Mouse (Mus musculus) CH12.LX (cell line): Measurements from ENCODE around the gene Cpsf6.

Source experiments
- CTCF ChIP-seq, 2 experiments: IDR thresholded peaks in 1 of 2; conservative IDR thresholded peaks in 1 of 2; 2 replicates each; pipeline ENCODE4 v1.5.1; 2011 to 2012; ENCODE audit warnings: low read depth in 2 of 2, low read length in 2 of 2, improper control_type of control experiment in 1 of 2, inconsistent platforms in 1 of 2, mild to moderate bottlenecking in 1 of 2, moderate library complexity in 1 of 2
- E2F4 ChIP-seq: IDR thresholded peaks from 2 replicates; pipeline ENCODE4 v1.6.1; 2011; ENCODE audit warnings: low read depth, low read length, improper control_type of control experiment; ENCODE audit not compliant: insufficient replicate concordance
- EP300 ChIP-seq: IDR thresholded peaks from 2 replicates; pipeline ENCODE4 v1.6.1; 2011; ENCODE audit warnings: low read length, improper control_type of control experiment
- IRF4 ChIP-seq: IDR thresholded peaks from 2 replicates; pipeline ENCODE4 v1.6.1; 2014; ENCODE audit warnings: low read depth, mild to moderate bottlenecking, inconsistent platforms, low read length, improper control_type of control experiment
- NRF1 ChIP-seq: IDR thresholded peaks from 2 replicates; pipeline ENCODE4 v1.6.1; 2014; ENCODE audit warnings: low read depth, mild to moderate bottlenecking, inconsistent platforms, low read length, improper control_type of control experiment, moderate library complexity
- POLR2A ChIP-seq: IDR thresholded peaks from 2 replicates; pipeline ENCODE4 v1.6.1; 2011; ENCODE audit warnings: low read depth, mild to moderate bottlenecking, improper control_type of control experiment, low read length
- POLR2AphosphoS2 ChIP-seq: IDR thresholded peaks from 2 replicates; pipeline ENCODE4 v1.6.1; 2011; ENCODE audit warnings: low read depth, low read length, improper control_type of control experiment
- RCOR1 ChIP-seq: conservative IDR thresholded peaks from 2 replicates; pipeline ENCODE4 v1.6.1; 2012; ENCODE audit warnings: low read depth, mild to moderate bottlenecking, inconsistent platforms, low read length, improper control_type of control experiment
- ZNF384 ChIP-seq: IDR thresholded peaks from 2 replicates; pipeline ENCODE4 v1.6.1; 2012; ENCODE audit warnings: low read depth, low read length, improper control_type of control experiment, inconsistent platforms

- TF ChIP-seq CTCF (conservative IDR thresholded peaks at IDR 0.05 in 1 of 2, IDR thresholded peaks at IDR 0.05 in 1 of 2; ENCODE audit: low read depth in 2 of 2, low read length in 2 of 2) (peak; percentile 35 to 75; a peak in 3 of 4 replicates), EP300 (no peak), IRF4 (no peak), NRF1 (no peak), ZNF384 (no peak), RCOR1 (no peak), POLR2A (no peak), E2F4 (no peak), POLR2AphosphoS2 (no peak)
These were observed 49.3 kb downstream of the Cpsf6 start for GRCm38 (mm10) chr10:117330521-117330920.
